Mouse (Mus musculus) limb, embryonic 11.5 days (tissue): ENCODE measurements at regions not wholly inside any gene's neighbourhood (a gene's known extent, or its start where the extent isn't known, plus 50 kb on each side); places are given as distances from the start of the nearest gene placed in this dataset.

ENCODE experiments used
- ATAC-seq: fragments of 200-750 bp; cut with Nextera tagmentation; 2 replicates; pipeline ENCODE4 v1.8.0; 2017; ENCODE audit warnings: low read depth; ENCODE audit not compliant: insufficient number of reproducible peaks, low FRiP score, low TSS enrichment
- DNase-seq: peaks from one replicate; pipeline ENCODE4 v3.0.0-alpha.2; 2015; ENCODE audit warnings: low spot score
- H3K27ac ChIP-seq: fragments of 300-500 bp; sonication (generic); replicated peaks from 2 replicates; pipeline ENCODE4 v1.5.1; 2014; ENCODE audit warnings: low read depth, mild to moderate bottlenecking, low read length
- H3K27me3 ChIP-seq: fragments of 300-500 bp; sonication (generic); 2 replicates; pipeline ENCODE4 v1.6.1; 2014; ENCODE audit warnings: mild to moderate bottlenecking, low read length, mixed read lengths; ENCODE audit not compliant: control insufficient read depth, insufficient read depth
- H3K36me3 ChIP-seq: fragments of 300-500 bp; sonication (generic); 2 replicates; pipeline ENCODE4 v1.6.1; 2014; ENCODE audit warnings: mild to moderate bottlenecking, low read length, moderate library complexity, mixed read lengths; ENCODE audit not compliant: control insufficient read depth, insufficient read depth
- H3K4me1 ChIP-seq: fragments of 300-500 bp; sonication (generic); 2 replicates; pipeline ENCODE4 v1.6.1; 2014; ENCODE audit warnings: low read length, mixed read lengths; ENCODE audit not compliant: control insufficient read depth, insufficient read depth
- H3K4me2 ChIP-seq: fragments of 300-500 bp; sonication (generic); 2 replicates; pipeline ENCODE4 v1.6.1; 2014; ENCODE audit warnings: low read depth, mild to moderate bottlenecking, moderate library complexity; ENCODE audit not compliant: severe bottlenecking
- H3K4me3 ChIP-seq: fragments of 300-500 bp; sonication (generic); 2 replicates; pipeline ENCODE4 v1.5.1; 2014; ENCODE audit warnings: low read depth, low read length
- H3K9ac ChIP-seq: fragments of 300-500 bp; sonication (generic); 2 replicates; pipeline ENCODE4 v1.6.1; 2014; ENCODE audit warnings: mild to moderate bottlenecking, low read length
- H3K9me3 ChIP-seq: fragments of 300-500 bp; sonication (generic); 2 replicates; pipeline ENCODE4 v1.6.1; 2016; ENCODE audit warnings: low read length; ENCODE audit not compliant: control insufficient read depth
- WGBS: fragments of 180-500 bp; shearing (Covaris S2); extraction: QIAGEN DNeasy Blood & Tissue Kit; methylation state at CpG from one replicate; pipeline ENCODE4 v1.1.7; 2014; 5-methylcytosine and 5-hydroxymethylcytosine counted together

- H3K9ac ChIP-seq: no peak overlapping the region
- H3K4me2 ChIP-seq: no peak overlapping the region
- H3K9me3 ChIP-seq: no peaks in the 10 kb centered on the region
- 37% methylated on average over 2 of the region's 2 CpGs for WGBS
- no peaks in the 10 kb centered on the region for H3K36me3 ChIP-seq
- H3K27ac ChIP-seq: no peak overlapping the region
- no peak overlapping the region for H3K4me3 ChIP-seq
- no peaks in the 10 kb centered on the region for H3K27me3 ChIP-seq
- DNase-seq (peak; percentile 29), ATAC-seq (no peak)
- no peaks in the 10 kb centered on the region for H3K4me1 ChIP-seq
Observed at GRCm38 (mm10) chr2:154076271-154076670, 53.9 kb upstream of the Bpifa3 start.
